Mouse (Mus musculus) spleen, postnatal 36 days (tissue): Measurements from ENCODE around the gene Mab21l1.

Experiments
- DNase-seq, 2 experiments: peaks; one replicate each; pipeline ENCODE4 v3.0.0; 2022; ENCODE audit warnings: low spot score in 2 of 2, mixed read lengths in 1 of 2

The Mab21l1 gene

DNA sequence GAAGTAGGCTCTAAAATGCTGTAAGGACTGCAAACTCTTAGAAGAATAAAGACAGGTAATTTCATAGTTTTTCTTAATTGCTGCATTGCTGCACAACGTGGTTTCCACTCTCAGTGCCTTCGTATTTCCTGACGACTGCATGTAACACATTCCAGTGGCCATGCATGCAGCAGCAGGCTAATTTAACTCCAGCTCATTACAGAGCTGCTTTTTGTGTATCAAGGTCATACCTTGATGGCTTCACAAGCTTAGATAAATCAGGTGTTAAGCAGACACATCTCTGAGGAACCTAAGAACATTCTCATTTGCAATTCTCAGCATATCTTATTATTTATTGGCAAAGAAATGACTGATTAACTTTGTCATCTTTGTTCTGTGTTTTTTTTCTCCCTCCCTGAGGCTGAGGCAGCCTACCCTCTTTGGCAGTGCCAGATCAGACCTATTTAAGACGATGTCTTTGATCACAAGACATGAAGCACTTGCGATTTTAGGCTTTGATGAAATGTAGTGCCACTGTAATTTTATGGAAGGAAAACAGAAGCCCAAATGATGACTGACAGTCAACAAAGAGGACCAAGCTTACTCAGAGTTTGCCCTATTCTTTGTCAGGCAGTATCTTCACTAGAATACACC lies 32.8 kb downstream of the Mab21l1 start:
- DNase-seq, result no peak

DNA sequence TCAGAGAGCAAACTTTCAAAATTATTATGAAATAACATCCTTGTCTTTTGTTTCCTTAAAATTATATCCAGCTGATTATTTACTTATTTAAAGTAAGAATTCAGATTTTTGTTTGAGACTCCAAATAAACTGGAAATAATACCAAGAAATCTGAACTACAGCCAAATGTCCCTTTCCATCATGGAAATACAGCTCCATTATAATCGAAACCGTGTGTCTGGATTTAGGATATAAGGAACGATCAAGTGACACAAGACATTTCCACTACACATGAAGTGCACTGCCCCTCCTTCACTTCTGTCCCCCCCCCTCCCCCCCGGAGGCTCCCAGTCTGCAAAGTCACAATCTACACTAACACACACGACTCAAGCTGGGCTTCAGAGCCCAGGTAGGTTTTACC lies 33.8 kb downstream of the Mab21l1 start:
- DNase-seq, result no peak

DNA sequence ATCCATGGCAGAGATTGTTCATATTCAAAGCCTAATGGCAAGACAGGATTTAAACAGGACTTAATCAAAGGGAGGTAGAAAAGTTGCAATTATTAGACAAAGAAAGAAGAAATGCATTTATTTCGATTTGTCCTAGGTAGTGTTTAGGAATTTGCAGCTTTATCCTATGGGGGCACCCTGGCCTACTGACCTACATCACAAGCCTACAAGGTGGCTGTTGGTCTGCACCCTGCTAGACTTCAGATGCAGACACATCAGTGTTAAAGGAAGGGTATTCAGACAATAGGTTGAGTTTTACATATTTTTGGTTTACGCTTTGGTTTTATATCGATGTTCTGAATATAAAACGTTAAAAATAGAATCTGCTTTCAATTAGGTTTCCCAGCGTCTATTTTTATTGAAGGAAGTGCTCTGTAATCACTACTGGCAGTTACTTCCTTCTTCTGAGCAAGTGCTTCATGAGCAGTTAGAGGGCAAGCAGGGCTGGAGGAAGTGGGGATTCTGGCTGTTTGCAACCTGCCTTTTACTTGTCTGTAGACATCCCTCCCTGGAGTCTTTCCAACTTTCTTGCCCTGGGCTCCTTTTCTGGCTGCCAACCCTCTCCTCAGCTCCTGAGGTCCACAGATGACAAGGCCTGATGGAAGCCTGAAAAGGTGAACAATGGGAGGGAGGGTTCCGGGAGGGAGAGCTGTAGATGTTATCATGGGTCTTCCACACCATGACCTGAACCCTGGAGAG lies 34.5 kb downstream of the Mab21l1 start:
- peak in 1 of 2 experiments; percentile 7 for DNase-seq

DNA sequence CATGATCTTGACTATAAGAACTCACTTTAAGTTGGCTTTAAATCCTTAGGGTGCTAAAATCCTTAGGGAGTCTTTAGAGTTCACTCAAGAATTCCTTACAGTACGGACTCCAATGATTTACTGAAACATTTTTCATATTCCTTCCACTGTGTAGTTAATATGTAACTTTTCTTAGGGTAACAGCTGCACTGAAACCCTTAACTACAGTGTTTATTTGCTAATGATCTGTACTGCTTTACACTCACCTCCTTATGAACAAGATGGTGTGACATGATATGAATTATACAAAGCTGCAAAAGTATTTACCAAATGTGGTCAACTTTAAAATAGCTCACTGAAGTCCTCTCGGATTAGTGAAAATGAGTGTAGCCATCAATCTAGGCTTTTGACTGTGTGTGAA lies 35.8 kb downstream of the Mab21l1 start:
- no peak for DNase-seq

DNA sequence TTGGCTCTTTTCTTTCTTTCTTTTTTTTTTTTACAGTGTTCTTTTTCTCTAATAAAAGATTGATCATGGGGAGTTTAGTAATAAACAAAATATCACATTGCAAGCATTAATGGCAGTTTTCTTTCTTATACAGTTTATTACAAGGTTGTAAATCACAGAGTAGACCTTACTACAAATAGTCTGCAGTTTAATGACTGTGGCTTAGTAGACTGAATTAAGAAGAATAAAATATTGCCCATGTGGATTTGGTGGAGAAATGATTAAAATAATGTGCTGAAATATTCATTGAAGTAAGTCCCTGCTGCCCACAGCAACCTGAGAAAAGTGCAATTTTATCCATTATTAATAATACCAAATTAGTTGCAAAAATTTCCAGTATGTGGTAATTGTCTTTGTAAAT lies 37.3 kb downstream of the Mab21l1 start:
- DNase-seq, result no peak

DNA sequence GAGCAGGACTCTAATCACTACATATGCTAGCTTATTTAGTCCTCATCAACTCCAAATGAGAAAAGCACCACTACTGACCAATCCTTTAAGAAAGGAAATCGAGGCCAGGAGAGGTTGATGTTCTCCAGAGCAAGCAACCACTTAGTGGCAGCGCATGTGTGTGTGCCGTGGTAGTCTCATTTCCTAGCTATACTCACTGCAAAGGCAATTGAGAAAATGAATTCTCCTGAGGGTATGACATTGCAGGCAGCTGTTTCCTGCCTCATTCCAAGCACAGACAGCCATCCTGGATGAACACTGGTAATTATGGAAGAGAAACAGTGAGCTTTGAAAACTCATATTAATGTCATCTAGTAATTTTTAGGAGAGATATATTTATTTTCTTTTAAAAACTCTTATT lies 42.6 kb downstream of the Mab21l1 start:
- no peak for DNase-seq

DNA sequence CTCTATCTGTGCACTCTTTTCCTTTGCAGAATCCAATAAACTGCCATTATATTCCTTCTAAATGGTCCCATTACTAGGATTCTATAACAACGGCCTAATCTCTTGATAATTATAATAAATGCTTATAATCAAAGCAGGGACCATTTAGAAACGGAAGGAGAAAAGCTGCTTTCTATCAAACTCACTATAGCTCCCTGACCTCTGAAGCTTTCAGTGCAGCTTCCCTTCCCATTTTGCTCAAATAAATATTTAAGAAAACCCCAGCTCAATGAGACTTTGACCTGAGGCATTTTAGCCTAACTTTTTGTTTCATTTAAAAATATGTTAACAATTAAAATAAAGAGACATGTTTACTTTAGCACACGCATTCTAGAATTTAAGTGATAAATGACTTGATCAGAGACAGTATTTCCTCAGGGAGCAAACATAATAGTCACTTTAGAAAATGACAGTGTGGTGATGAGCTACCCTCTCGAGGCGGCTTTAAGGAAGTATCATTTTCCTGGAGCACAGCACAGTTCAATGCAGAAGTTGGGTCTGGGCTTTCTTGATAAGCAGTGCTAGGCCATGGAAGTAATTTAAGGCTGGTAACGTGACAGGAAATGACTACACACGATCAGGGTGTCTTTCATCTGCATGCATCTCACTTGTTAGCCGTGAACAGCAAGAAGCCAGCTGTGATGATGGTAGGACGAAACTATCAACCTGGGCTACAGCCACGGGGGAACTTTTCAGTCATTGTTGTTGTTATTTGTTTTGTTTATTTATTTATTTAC lies 46.4 kb downstream of the Mab21l1 start:
- no peak for DNase-seq

DNA sequence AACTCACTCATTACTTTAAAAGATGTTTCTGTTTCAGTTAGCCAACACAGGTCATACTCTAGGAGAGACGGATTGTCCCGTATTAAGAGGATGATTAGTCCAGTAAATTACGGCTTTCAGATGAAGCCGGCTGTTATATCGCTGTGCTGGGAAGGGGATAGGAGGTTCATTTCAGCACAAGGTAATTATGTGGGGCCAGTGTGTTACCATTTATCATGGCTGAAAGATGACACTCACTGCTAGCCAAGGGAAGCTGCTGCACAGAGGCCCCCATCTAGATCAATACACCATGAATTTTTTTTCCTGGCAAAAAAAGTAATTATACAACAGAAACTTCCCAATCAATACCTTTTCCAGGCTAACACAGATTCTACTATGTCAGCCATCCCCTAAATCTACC lies 47.9 kb downstream of the Mab21l1 start:
- DNase-seq, result no peak
